Mouse (Mus musculus): ENCODE data around the gene Tia1.
A peak's percentile ranks its signal among the peaks of the same experiment; 100 is the strongest.

DNA sequence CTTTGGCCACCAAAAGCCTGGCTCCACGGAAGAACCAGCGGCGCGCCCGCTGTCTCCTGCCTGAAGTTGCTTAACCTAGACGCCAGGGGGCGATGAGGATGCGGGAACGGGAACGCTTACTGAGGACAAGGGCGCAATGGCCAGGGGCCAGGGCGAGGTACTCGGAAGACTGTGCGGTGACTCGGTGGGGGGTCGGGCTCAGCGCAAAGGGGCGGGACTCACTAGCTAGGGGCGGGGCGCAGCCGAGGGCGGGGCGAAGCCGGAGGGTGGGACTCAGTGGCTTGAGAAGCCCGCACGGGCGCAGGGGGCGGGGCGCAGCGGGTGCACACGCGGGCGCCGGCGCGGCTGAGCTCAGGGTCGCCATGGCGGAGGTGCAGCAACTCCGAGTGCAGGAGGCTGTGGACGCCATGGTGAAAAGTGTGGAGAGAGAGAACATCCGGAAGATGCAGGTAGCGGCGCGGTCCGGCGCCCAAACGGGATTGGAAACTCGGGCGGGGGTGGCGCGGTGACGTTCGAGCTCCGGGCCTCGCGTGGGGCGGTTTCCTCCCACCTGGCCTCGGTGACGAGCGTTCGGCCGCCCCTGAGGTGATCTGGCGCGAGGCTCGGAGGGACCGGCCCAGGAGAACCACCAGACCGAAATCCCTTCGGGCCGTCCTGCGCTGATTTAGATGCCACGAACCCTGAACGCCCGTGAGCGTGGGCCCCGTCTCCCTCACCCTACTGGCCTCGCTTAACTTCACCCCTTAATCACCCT lies 38.5 kb upstream of the Tia1 start, which contains the start of gene Fam136a:
- TF ChIP-seq CTCF (IDR thresholded peaks at IDR 0.05; ENCODE audit: control insufficient read depth, insufficient read depth, insufficient read length) (peak; percentile 84), CEBPB (IDR thresholded peaks at IDR 0.05; ENCODE audit: low read depth) (no peak)

Measured in C2C12 (cell line).